Mouse (Mus musculus): ENCODE measurements around the gene Dnajb6. TPM values are rescaled to one million over a fixed set of nuclear protein-coding genes. Genes with fewer than 3 reads are reported as not detected.

Dnajb6 gene
- polyA plus RNA-seq, 1 experiment from 2014 or later, result 141 TPM

DNA sequence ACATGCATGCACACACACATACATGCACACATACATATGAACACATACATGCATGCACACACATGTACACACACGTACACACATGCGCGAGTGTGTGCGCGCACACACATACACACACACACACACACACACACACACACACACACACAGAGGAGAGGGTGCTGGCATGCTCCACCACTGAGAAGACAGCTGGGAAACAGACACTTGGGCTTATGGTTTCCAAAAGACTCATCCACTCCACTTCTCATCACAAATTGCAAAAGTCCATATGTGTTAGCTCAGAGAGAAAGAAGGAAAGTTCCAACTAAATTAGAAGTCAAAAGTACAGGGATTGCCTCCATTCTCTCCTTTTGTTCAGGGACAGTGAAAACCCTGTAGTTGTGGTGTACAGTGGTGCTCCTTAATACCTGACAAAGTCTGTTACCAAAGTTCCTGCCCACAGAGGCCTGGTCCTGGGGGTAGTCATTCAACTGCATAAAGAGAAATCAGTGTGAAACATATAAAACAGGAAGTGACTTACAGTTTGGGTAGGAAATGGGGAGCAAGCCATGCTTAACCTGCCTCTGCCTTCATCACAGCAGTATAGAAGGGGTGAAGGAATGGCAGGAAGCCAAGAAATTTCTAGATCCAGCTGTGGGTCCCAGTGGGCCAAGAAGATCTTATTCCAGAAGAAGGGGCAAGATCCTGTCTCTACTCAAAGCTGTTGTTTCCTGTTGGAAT is 81.2 kb downstream of the Dnajb6 start:
- Histone ChIP-seq H3K4me2 (no peak overlapping the region), H3K4me1 (0 out of 2 replicates have a peak, but pooled peaks cover 4% of the 10 kb centered on the region), H3K9me3 (no peaks in the 10 kb centered on the region), H3K4me3 (no peak overlapping the region), H3K36me3 (no peaks in the 10 kb centered on the region), H3K27me3 (no peaks in the 10 kb centered on the region), H3K27ac (no peak overlapping the region), H3K9ac (no peak overlapping the region)
- 93% methylated on average over 5 of the region's 5 CpGs for WGBS
- ATAC-seq (ENCODE audit: borderline replicate concordance, extremely low read depth, low FRiP score, low TSS enrichment), result no peak

DNA sequence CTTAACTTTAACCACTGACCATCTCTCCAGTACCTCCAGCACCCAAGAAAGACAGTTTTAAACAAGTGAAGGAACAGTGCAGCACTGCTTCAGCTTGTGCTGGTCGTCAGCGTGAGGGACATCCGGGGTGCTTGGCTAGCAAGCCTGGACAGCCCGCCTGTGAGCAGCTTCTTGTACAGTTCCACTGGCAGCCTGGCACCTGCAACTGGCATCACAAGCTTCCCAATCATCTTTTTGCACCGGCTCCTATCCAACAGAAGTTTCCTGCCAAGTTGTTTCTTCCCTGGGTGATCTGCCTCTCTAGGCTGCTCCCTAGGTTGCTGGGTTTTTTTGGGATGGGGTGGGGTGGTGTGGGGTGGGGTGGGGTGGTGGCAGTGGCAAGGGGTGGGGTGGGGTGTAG is 81.9 kb downstream of the Dnajb6 start:
- no peak overlapping the region for H3K4me3 ChIP-seq
- H3K27ac ChIP-seq, result no peak overlapping the region
- no peaks in the 10 kb centered on the region for H3K36me3 ChIP-seq
- WGBS, result 82% methylated on average over 5 of the region's 5 CpGs
- no peaks in the 10 kb centered on the region for H3K27me3 ChIP-seq
- H3K9ac ChIP-seq, result no peak overlapping the region
- no peaks in the 10 kb centered on the region for H3K9me3 ChIP-seq
- H3K4me2 ChIP-seq, result no peak overlapping the region
- H3K4me1 ChIP-seq, result 0 out of 2 replicates have a peak, but pooled peaks cover 4% of the 10 kb centered on the region
- ATAC-seq (ENCODE audit: borderline replicate concordance, extremely low read depth, low FRiP score, low TSS enrichment), result 0 out of 2 replicates have a peak, but pooled peaks have one; percentile 3

DNA sequence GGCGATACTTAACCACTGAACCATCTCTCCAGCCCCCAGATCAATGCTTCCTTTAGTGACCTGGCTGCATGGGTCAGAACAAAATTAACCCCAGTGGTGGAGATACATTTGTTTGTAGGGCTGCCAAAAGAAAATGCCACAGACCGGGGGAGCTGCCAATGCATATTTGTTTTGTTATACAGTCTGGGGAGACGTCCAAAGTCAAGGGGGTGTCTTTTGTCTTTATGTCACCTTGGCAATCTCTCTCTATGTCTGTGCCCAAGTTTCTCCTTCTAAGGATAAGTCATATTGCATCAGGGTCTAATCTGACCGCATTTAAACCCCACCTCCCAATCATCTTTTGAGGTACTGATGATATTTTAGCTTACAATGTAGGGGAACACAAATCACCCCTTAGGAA is 82.8 kb downstream of the Dnajb6 start:
- H3K4me1 ChIP-seq, result 0 out of 2 replicates have a peak, but pooled peaks cover 4% of the 10 kb centered on the region
- 40% methylated on average over 4 of the region's 4 CpGs for WGBS

DNA sequence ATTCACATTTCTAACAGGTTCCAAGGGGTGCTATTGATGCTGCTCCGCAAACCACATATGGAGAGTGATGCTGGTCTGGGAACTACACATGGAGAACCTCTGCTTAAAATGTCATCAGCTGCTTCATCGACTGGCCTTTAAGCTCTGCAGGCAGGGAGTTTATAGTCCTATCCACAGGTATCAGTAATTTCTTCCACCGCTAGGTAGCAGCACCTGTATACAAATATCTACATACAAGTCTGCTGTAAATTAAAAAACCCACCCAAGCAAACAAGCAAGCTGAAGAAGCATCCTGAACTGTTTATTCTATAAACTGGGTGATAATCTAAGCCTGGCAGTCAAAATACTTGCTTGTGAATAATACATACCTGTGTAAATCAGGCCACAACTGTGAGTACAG is 89.3 kb downstream of the Dnajb6 start:
- 34% methylated on average over 3 of the region's 3 CpGs for WGBS

More for the DNA sequence above, 82.8 kb downstream of the Dnajb6 start:
- Histone ChIP-seq H3K27me3 (no peaks in the 10 kb centered on the region), H3K9me3 (no peaks in the 10 kb centered on the region), H3K27ac (no peak overlapping the region), H3K4me2 (no peak overlapping the region), H3K4me3 (no peak overlapping the region), H3K36me3 (no peaks in the 10 kb centered on the region), H3K9ac (no peak overlapping the region)
- peak; percentile 49; the same call in 1 of the 2 replicates for ATAC-seq (ENCODE audit: borderline replicate concordance, extremely low read depth, low FRiP score, low TSS enrichment)

DNA sequence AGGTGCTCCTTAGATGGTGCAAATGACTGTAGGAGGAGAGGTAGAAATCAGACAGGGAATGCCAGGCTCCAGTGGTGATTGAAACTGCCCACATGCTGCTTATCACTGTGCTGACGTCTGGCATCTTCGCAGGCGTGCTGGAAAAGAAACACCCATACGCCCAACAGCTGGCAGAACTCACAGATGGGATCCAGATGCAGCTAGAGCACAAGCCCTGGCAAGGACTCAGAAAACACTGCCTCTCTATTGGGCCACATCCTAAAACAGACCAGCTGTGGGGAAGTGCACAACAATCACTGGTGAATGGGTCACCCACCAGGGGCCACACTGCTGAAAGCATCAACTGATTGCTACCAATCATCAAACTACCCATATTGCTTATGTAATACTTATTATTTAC is 91.3 kb downstream of the Dnajb6 start:
- H3K27ac ChIP-seq, result peak overlapping the region; percentile 41
- no peaks in the 10 kb centered on the region for H3K36me3 ChIP-seq
- no peaks in the 10 kb centered on the region for H3K4me1 ChIP-seq
- H3K4me2 ChIP-seq, result no peak overlapping the region
- H3K4me3 ChIP-seq, result no peak overlapping the region
- ATAC-seq (ENCODE audit: borderline replicate concordance, extremely low read depth, low FRiP score, low TSS enrichment), result peak; percentile 93
- no peaks in the 10 kb centered on the region for H3K27me3 ChIP-seq
- 42% methylated on average over 4 of the region's 4 CpGs for WGBS
- no peak overlapping the region for H3K9ac ChIP-seq
- H3K9me3 ChIP-seq, result no peaks in the 10 kb centered on the region

More for the DNA sequence above, 89.3 kb downstream of the Dnajb6 start:
- Histone ChIP-seq H3K36me3 (no peaks in the 10 kb centered on the region), H3K4me1 (no peaks in the 10 kb centered on the region), H3K9me3 (no peaks in the 10 kb centered on the region), H3K27ac (no peak overlapping the region), H3K9ac (no peak overlapping the region), H3K4me2 (no peak overlapping the region), H3K4me3 (no peak overlapping the region), H3K27me3 (no peaks in the 10 kb centered on the region)
- ATAC-seq (ENCODE audit: borderline replicate concordance, extremely low read depth, low FRiP score, low TSS enrichment), result no peak

DNA sequence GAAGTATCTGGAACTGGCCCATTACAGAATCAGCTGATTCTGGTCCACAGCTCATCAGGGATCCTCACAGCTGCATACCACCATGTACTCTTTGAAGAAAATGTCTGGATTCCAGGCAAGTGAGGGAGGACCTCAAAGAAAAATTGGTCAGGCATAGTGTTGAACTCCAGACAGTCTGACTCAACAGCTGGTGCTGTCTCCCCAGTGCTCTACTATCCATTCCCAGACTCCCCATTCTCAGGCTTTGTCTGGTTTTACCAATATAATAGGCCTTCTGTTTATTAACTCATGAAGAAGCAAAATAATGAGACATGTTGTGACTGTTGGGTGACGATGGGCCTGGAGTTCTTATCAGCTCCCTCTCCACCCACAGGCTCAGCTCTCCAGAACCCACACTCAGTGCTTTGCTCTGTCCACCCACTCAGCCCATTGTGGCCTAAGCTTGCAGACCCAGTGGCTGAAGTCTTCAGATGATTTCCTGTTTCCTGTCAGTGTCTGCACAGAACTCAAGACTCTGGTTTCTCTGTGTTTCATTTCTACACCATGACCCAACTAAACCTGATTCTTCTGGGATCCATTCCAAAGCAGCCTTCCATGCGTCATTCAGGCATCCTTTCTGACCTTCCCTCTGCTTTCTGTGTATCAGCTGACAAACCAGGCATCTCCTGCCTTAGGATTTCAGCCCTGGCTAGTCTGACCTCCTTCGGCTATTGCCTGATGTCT is 107.1 kb downstream of the Dnajb6 start:
- ATAC-seq (ENCODE audit: borderline replicate concordance, extremely low read depth, low FRiP score, low TSS enrichment), result no peak

DNA sequence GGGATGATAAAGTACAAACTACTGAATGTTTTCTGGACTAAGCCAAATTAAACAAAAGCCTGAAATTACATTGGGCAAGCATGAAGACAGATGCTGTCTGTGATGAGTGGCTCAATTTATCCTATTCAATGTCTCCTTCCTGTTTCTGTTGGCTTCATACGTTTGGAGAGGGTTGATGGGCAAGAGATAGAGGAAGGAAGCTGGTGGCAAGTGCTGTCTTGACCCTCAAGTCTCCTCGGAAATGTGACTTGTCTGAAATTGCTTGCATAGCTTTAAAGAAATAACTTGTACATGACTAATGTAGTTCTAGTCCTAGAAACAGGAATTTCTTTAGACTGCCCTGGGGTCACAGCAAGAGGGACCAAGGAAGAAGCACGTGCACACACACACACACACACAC is 109.5 kb downstream of the Dnajb6 start:
- Histone ChIP-seq H3K9me3 (no peaks in the 10 kb centered on the region), H3K4me2 (no peak overlapping the region), H3K4me1 (no peaks in the 10 kb centered on the region), H3K4me3 (no peak overlapping the region), H3K27me3 (no peaks in the 10 kb centered on the region), H3K36me3 (no peaks in the 10 kb centered on the region), H3K27ac (no peak overlapping the region), H3K9ac (no peak overlapping the region)
- no peak for ATAC-seq (ENCODE audit: borderline replicate concordance, extremely low read depth, low FRiP score, low TSS enrichment)
- WGBS, result 38% methylated on average over 3 of the region's 3 CpGs

More for the DNA sequence above, 107.1 kb downstream of the Dnajb6 start:
- H3K4me1 ChIP-seq, result no peaks in the 10 kb centered on the region
- H3K27ac ChIP-seq, result no peak overlapping the region
- no peak overlapping the region for H3K4me3 ChIP-seq
- no peaks in the 10 kb centered on the region for H3K9me3 ChIP-seq
- whole genome bisulfite sequencing, result 53% methylated on average over 3 of the region's 3 CpGs
- no peak overlapping the region for H3K9ac ChIP-seq
- no peak overlapping the region for H3K4me2 ChIP-seq
- no peaks in the 10 kb centered on the region for H3K27me3 ChIP-seq
- H3K36me3 ChIP-seq, result no peaks in the 10 kb centered on the region

DNA sequence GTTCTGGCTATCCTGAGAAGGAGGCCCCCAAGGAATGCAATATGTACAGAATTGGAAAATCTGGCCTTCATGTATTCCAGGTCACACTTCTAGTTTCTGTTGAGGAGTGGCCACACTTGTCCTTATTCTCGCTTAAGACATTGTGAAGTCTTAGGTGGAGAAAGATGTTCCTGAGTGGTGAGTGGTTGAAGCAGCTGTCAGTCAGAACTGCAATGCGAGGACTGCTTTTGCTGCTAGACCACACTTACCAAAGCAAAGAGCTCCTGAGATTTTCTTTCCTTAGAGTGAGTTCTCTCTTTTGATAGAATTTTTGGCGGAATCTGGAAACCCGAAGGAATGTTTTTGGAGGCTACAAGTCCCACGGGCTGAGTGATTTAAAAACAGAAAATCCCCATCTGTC is 112.0 kb downstream of the Dnajb6 start:
- no peak overlapping the region for H3K27ac ChIP-seq
- no peaks in the 10 kb centered on the region for H3K27me3 ChIP-seq
- no peaks in the 10 kb centered on the region for H3K4me1 ChIP-seq
- no peak for ATAC-seq (ENCODE audit: borderline replicate concordance, extremely low read depth, low FRiP score, low TSS enrichment)
- no peak overlapping the region for H3K4me2 ChIP-seq
- H3K36me3 ChIP-seq, result no peaks in the 10 kb centered on the region
- H3K9me3 ChIP-seq, result no peaks in the 10 kb centered on the region
- WGBS, result 82% methylated on average over 5 of the region's 5 CpGs
- no peak overlapping the region for H3K4me3 ChIP-seq
- no peak overlapping the region for H3K9ac ChIP-seq

DNA sequence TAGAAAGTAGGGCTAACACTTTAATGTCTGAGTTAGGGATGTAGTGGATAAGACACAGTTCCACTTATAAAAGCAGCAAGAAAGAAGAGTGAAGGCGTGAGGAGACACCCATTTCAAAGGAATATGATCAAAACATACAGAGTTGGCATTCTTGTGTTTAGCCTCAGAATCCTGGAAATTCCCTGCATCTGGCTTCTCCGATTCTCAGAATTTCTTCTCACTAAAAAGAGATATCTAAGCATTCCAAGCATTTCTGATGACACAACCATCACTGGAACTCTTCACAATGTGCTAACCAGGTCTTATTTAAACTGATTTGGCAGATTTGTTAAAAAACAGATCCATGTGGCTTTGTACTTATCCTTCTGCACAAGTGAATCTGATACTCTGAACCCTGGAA is 112.6 kb downstream of the Dnajb6 start:
- Histone ChIP-seq H3K4me2 (no peak overlapping the region), H3K27me3 (no peaks in the 10 kb centered on the region), H3K4me3 (no peak overlapping the region), H3K27ac (no peak overlapping the region), H3K4me1 (no peaks in the 10 kb centered on the region), H3K36me3 (no peaks in the 10 kb centered on the region), H3K9ac (no peak overlapping the region), H3K9me3 (no peaks in the 10 kb centered on the region)
- 70% methylated on average over 2 of the region's 2 CpGs for WGBS
- ATAC-seq (ENCODE audit: borderline replicate concordance, extremely low read depth, low FRiP score, low TSS enrichment), result no peak

DNA sequence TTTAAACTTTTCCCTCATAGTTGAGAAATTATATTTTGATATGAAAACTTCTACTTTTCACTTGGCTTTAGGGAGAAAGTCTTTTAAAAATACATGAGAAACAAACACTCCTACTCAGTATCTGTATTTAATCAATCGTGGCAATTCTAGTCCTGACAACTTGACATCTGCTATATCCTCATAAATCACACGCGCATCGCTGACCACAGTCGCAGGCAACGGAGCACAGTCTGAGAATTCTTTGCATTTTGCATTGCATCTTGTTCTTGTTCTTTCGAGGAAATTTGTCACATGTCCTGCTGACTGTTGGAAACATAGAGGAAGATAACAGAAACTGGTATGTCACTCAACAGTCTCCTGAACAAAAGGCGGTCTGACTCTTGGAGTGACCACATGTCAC is 116.9 kb downstream of the Dnajb6 start:
- Histone ChIP-seq H3K4me2 (no peak overlapping the region), H3K27ac (no peak overlapping the region), H3K4me3 (no peak overlapping the region), H3K9me3 (no peaks in the 10 kb centered on the region), H3K36me3 (no peaks in the 10 kb centered on the region), H3K4me1 (no peaks in the 10 kb centered on the region), H3K9ac (no peak overlapping the region), H3K27me3 (no peaks in the 10 kb centered on the region)
- ATAC-seq (ENCODE audit: borderline replicate concordance, extremely low read depth, low FRiP score, low TSS enrichment), result no peak
- WGBS, result 53% methylated on average over 8 of the region's 8 CpGs

DNA sequence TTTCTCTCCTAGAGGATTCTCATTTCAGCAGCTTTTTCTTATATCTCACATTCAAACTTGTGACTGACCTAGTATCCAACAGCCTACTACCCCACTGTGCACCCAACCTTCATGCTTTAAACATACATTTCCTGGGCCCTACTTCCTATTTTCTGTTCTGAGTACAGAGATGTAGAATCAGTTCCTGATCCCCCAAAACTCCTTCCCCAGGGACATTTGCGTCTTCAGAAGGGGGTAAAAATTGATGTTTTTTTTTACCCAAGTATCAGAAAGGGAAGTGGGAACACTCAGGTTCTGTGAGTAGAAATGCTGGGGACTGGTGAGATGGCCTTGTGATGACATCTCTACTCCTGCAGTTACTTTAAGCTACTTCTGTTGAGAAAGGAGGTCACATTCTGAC is 117.5 kb downstream of the Dnajb6 start:
- no peak overlapping the region for H3K4me3 ChIP-seq
- no peaks in the 10 kb centered on the region for H3K4me1 ChIP-seq
- no peak for ATAC-seq (ENCODE audit: borderline replicate concordance, extremely low read depth, low FRiP score, low TSS enrichment)
- no peak overlapping the region for H3K4me2 ChIP-seq
- H3K9me3 ChIP-seq, result no peaks in the 10 kb centered on the region
- H3K9ac ChIP-seq, result no peak overlapping the region
- WGBS, result 86% methylated on average over 1 of the region's 1 CpGs
- no peak overlapping the region for H3K27ac ChIP-seq
- H3K27me3 ChIP-seq, result no peaks in the 10 kb centered on the region
- H3K36me3 ChIP-seq, result no peaks in the 10 kb centered on the region

DNA sequence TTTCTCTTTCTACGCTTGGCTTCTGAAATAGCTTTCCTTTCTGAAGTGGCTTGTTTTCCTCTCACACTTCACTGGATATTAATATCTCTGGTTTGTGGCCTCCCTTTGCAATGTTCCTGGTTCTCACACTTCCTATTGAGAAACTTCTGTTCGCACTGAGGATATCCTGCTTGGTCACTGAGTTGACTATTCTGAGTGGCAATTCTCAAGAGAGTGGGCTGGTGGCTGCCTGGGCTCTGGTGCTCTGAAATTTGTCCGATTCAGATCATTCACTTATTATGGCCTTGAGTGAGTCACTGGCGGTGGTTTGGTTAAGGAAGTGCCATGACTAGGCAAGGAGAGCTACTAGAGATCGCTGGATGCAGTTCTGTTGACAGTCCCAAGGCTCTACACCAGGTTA is 118.9 kb downstream of the Dnajb6 start:
- 73% methylated on average over 5 of the region's 5 CpGs for WGBS
- Histone ChIP-seq H3K27me3 (no peaks in the 10 kb centered on the region), H3K36me3 (no peaks in the 10 kb centered on the region), H3K4me1 (no peaks in the 10 kb centered on the region), H3K4me3 (no peak overlapping the region), H3K4me2 (no peak overlapping the region), H3K9me3 (no peaks in the 10 kb centered on the region), H3K9ac (no peak overlapping the region), H3K27ac (no peak overlapping the region)
- no peak for ATAC-seq (ENCODE audit: borderline replicate concordance, extremely low read depth, low FRiP score, low TSS enrichment)
